Mouse (Mus musculus): Measurements from ENCODE around the gene Cwc27.

Cwc27 gene

DNA sequence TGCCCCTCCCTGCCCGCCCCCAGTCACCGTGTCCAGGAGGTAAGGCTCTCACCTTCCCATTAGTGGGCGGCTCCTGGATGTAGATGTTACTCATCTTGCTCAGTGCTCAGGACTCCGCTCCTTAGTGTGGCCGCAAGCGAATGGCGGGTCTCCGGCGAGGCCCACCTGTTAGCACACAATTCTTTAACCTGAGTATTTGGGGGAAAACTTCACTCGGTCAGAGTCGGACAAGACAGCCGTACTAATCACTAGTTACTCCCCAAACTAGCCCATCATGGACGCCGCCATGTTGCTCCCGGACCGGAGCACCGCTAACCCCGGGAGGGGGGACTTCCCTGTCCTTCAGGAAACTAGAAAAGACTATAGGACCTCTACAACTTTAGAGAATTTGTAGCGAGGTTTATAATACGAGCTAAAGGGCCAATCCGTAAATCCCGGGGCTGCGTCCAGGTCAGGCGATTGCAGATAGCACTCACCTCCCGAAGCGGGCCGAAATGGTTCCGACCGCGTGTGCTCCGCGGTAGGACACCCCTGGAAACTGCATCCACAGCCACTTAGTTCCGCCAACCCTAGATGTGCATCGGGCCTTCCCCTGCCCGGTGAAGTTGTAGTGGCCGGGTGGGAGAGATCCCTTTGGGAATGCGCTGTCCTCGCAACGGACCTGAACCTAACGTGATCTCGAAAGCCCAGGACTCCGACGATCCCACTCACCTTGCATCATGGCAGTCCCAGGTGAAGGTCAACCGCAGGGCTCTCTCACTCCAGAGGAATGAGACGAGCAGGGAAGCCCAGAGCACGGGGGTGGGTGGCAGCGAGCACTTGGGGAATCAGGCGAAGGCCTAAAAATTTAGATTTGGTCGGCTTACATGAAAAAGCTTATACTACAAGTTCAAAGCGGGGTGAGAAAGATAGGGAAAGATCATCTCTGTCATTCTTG lies at the start of gene Cwc27:
TSS of gene Cwc27 (minus strand) at position 508 of the 937 bp plus-strand sequence.
- DNase-seq = peak; percentile 98

GRCm38 (mm10) chr13:104866726-104867125 lies 49.8 kb upstream of the Cwc27 start:
- DNase-seq = peak; percentile 12

- peak; percentile 82 for DNase-seq
Observed at GRCm38 (mm10) chr13:104863127-104863979, 46.4 kb upstream of the Cwc27 start, which contains the start of gene Shisal2b. TSS of gene Shisal2b (minus strand) at chr13:104863893.

DNA sequence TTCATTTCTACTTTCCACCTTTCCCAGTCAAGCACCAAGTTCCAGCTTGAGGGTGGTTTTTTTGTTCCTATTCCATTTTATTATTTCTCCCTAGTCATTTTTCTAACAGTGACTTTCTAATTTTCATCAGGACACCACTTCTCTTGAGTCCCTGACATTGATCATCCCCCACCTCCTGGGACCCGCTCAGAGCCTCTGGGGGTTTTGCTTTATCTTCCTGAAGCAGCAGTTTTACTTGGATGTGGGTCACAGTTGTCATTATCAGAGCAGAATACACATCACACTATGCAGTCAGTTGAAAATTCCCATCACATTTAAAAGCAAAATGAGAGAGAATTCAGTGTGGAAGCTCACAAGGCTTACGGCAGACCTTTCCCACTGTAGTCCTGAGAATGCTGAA lies 36.7 kb upstream of the Cwc27 start:
- peak; percentile 52 for DNase-seq

GRCm38 (mm10) chr13:104843295-104844089 lies 26.6 kb upstream of the Cwc27 start:
- peak; percentile 65 for DNase-seq

GRCm38 (mm10) chr13:104841937-104842336 lies 25.0 kb upstream of the Cwc27 start:
- DNase-seq = peak; percentile 29

DNA sequence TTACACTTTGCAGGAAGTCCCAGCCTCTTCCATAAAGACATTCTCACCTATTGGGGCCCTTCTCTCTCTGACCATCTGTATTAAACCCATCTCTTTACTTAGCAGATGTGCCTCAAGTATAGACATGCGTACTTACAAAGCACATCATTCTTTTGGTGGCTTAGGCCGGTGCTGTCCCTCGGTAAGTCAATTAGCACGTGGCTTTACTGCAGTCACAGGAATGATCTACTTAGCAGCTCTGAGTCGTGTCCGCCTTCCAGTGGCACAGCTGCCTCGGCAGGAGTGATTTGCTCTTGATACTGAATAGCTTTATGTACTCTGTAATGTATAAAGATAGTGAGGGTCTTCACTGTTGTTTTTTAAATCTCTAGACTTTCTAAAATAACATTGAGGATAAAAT lies 20.7 kb upstream of the Cwc27 start:
- peak; percentile 70 for DNase-seq

- no peak for DNase-seq
Observed at GRCm38 (mm10) chr13:104832811-104833210, 15.9 kb upstream of the Cwc27 start.

DNA sequence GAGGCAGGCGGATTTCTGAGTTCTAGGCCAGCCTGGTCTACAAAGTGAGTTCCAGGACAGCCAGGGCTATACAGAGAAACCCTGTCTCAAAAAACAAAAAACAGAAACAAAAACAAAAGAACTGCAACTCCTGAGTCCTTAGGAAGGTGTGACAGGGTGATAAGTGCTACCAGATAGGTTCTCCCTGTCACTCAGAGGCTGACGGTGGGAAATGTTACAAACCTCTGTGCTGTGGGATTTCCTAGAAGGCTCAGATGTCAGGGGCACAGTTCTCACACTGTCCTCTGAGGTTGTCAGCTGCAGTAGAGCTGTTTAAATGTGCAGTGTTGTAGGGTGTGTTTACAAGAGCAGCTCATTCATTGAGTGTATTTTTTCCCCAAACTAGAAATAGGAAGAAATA lies 8.5 kb upstream of the Cwc27 start:
- no peak for DNase-seq

GRCm38 (mm10) chr13:104822411-104822838 lies 5.5 kb upstream of the Cwc27 start:
- no peak for DNase-seq

GRCm38 (mm10) chr13:104821908-104822307 lies 5.0 kb upstream of the Cwc27 start:
- no peak for DNase-seq

DNA sequence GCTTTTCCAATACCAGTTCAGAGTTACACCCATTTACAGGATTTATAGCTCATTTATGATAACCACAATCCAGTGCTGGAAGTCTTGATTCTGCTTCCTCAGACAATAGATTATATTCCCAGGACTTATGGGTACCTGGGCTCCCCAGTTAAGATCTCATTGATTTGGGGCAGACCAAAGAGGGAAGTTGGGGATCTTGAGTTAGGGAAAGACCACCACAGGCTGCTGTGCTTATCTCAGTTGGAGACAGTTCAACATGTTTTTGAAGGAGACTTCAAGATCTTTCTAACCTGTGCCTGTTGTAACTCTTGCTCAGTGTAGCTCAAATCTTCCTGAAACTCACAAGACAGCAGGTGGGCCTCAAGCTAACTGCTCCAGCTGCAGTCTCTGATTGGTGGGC lies 4.2 kb upstream of the Cwc27 start:
- peak; percentile 53 for DNase-seq

DNA sequence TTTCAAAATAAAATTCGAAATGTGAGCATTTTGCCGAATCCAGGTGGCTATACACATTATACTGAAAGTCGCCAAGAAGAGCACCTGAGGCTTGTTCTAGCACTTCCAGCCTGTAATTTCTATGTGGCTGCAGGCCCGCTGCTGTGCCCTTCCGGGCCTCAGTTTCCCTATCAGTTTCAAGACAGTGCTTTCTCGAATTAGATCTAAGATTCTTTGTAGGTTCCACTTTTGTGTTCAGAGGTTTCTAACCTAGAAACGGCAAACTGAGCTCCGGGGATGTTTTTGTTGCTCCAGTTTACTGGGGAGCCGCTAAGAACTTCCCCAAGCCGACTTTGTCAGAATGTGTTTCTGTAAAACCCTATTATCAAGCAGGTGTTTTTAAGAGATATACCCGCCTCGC lies 754 bp upstream of the Cwc27 start:
- no peak for DNase-seq

- no peak for DNase-seq
Observed at GRCm38 (mm10) chr13:104816270-104816634, 690 bp downstream of the Cwc27 start.

DNA sequence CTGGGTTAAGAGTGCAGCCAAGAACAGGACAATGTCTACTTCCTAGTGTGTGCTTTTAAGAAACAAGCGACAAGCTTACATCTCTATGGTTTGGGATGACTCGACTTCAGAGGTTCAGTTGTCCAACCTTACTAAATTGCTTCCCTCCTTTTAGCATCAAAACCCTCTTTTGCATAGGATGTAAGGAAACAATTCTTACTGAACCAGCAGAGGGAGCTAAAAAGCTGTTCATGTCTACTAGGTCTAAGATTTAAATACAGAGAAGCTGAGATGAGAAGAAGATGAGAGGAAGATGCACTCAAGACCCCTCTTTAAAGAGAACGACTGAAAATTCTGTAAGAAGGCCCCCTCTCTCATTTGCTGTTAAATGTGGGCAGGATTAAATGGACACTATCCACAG lies 11.3 kb downstream of the Cwc27 start:
- no peak for DNase-seq

DNA sequence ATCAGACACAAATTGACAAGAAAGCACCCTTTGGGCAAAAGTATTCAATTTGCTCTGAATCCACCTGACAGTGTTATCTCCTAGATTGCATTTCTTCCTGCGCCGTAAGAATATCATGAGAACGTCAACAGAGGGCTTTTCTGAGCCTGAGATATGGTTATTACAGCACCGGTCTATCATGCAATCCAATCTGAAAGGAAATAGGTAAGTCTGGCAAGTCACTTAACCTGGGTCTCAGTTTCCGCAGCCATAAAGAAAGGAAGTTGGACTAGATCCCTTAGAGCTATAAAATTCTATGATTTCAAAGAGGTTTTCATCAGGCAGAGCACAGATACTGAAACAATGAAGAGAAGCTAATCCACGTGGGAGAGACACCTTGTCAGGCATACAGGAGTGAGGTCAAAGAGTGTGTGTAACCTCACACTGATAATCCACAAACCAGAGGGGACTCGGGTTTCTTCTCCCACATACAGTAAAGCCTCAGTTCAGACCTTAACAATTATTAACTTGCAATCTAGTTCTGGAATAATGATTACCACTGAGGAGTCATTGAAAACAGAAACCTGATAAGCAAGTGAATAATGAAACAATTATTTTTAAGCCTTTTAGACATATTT lies 17.3 kb downstream of the Cwc27 start:
- peak; percentile 76 for DNase-seq

DNA sequence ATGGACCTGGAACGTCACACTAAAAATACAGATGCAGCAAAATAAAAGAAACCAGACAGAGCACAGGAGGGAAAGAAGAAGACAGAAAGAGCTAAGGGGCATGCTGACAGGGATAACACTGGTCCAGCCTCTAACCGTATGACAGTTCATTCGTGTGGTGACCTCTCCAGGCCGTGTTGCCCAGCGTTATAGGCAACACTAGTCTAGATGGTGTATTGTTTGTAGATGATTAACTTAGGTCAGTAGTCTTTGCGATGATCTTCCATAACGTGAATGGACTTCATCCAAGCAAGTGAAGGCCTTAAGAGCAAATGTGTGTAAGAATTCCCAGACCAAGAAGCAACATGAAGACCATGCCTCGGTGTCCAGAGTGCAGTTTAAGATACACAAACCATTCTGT lies 17.9 kb downstream of the Cwc27 start:
- no peak for DNase-seq

DNA sequence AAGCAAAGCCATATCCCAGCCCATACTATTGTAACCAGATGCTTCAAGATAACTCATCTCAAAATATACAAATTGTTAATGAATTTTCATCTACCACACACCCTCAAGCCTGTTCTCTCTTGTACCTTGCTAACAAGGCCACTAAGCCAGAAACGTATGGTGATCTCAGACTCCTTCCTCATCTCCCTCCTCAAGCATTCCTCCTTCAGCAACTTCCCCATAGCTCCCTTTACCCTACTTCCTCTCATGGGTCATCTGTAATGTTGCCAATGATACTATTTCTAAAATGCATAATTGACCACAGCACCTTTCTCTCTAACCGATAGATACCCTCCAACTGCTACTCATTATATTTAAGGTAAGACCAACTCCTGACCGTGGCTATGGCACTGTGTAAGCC lies 22.5 kb downstream of the Cwc27 start:
- DNase-seq = no peak

DNA sequence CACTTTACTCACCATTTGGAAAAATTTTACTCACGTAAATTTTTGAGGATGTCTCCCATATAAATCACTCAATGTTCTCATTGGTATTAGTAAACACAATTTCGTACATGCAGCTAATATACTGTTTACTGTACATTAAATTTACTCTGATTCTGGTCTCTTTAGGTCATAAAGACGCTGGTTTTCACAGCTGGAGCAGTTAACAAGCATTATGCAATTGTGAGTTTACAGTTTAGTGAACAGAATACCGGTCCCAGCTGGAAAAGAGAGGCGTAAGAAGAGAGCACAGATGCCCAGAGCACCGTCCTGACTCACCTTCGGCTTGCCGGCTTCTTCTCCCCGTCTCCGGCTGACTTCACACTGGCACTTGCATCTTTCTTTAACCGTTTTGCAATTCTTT lies 24.8 kb downstream of the Cwc27 start, which contains the start of gene Srek1ip1:
TSS of gene Srek1ip1 (plus strand) at position 301 of the 400 bp plus-strand sequence.
- no peak for DNase-seq

DNA sequence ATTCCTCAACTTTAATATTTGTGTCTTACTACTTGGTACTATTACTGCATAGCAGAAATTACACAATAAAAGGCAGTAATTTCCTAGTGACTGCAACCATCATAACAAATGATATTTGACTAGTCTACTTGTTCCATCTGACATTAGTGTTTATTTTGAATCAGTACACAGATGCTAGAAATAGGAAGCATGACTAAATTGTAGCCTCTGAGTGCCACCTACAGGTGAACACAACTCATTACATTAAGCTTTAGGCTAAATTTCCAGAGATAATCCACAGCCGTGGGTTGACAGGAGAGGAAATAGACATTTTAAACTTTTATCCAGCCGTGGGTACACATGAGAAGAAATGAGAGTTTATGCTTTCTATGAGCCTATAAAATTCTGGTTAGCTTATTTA lies 27.3 kb downstream of the Cwc27 start:
- no peak for DNase-seq

DNA sequence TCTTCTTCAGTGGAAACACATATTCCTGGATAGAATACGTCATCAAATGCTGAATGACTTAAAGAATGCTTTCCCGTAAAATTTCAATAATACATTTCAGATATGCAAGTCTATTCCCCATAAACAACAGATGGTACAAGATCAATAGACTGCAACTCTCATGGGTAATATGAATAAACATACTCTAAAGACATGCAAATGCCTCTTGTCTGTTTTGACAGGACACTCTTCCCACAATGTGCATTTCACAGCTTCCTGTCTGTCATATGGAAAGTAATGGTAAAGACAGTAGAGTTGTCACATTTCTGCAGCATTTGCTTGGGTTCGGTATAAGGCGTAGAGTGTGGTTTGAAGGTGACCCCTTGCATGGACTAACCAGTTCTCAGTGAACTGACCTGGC lies 29.7 kb downstream of the Cwc27 start:
- DNase-seq = no peak

- DNase-seq = no peak
Observed at GRCm38 (mm10) chr13:104779104-104779670, 37.8 kb downstream of the Cwc27 start.
